Mouse (Mus musculus): Measurements from ENCODE around the gene Txndc2. TPM values are rescaled to one million over a fixed set of nuclear protein-coding genes. Genes with fewer than 3 reads are reported as not detected.

Txndc2 gene
- polyA plus RNA-seq, 1 experiment: not detected

GRCm38 (mm10) chr17:65613463-65614412 is 28.2 kb downstream of the Txndc2 start, which contains the start of gene Vapa:
Vapa (minus strand) TSS chr17:65613555.
- Histone ChIP-seq H3K27ac (ENCODE audit: insufficient read depth, low read length) (peak within 1 kb of the TSS; percentile 100), H3K27me3 (ENCODE audit: control insufficient read depth, insufficient read depth, low read length, poor library complexity, severe bottlenecking) (no peaks in the 10 kb centered on the region; the same call in 1 of the 2 replicates), H3K4me1 (ENCODE audit: control insufficient read depth, insufficient read depth, low read length) (no peaks in the 10 kb centered on the region), H3K4me3 (ENCODE audit: low read depth, low read length) (peak within 1 kb of the TSS; percentile 95), H3K36me3 (ENCODE audit: control insufficient read depth, insufficient read depth, low read length, poor library complexity, severe bottlenecking) (no peaks in the 10 kb centered on the region), H3K9ac (ENCODE audit: low read depth, poor library complexity, severe bottlenecking) (peak within 1 kb of the TSS; percentile 99), H3K9me3 (replicated peaks; ENCODE audit: control insufficient read depth, insufficient read depth, low read length, poor library complexity, severe bottlenecking) (no peaks in the 10 kb centered on the region)
- TF ChIP-seq POLR2A (IDR thresholded peaks at IDR 0.05; ENCODE audit: insufficient read depth, low read length) (peak; percentile 58), EP300 (IDR thresholded peaks at IDR 0.05; ENCODE audit: insufficient read depth, low read depth, low read length) (peak; percentile 80), CTCF (IDR thresholded peaks at IDR 0.05; ENCODE audit: low read depth, low read length) (no peak)

DNA sequence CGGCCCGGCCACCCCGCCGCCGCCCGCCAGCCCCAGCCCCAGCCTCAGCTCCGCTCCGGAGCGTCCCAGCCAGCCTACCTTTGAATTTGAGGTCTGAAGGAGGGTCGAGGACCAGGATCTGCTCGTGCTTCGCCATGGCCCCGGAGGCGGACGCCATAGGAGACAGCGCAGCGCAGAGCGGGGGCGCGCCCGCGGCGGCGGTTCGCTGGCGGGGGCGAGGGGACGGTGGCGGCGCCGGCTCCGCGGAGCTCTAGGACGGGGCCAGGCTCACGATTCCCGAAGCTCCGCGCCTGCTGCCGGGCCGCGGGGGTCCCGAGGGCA is 28.9 kb downstream of the Txndc2 start:
- H3K4me1 ChIP-seq (ENCODE audit: control insufficient read depth, insufficient read depth, low read length): no peaks in the 10 kb centered on the region
- H3K4me3 ChIP-seq (ENCODE audit: low read depth, low read length): peak overlapping the region; percentile 95
- H3K36me3 ChIP-seq (ENCODE audit: control insufficient read depth, insufficient read depth, low read length, poor library complexity, severe bottlenecking): no peaks in the 10 kb centered on the region
- no peaks in the 10 kb centered on the region for H3K9me3 ChIP-seq (replicated peaks; ENCODE audit: control insufficient read depth, insufficient read depth, low read length, poor library complexity, severe bottlenecking)
- TF ChIP-seq EP300 (IDR thresholded peaks at IDR 0.05; ENCODE audit: insufficient read depth, low read depth, low read length) (no peak), CTCF (IDR thresholded peaks at IDR 0.05; ENCODE audit: low read depth, low read length) (no peak), POLR2A (IDR thresholded peaks at IDR 0.05; ENCODE audit: insufficient read depth, low read length) (no peak)
- peak overlapping the region; percentile 99 for H3K9ac ChIP-seq (ENCODE audit: low read depth, poor library complexity, severe bottlenecking)
- H3K27me3 ChIP-seq (ENCODE audit: control insufficient read depth, insufficient read depth, low read length, poor library complexity, severe bottlenecking): no peaks in the 10 kb centered on the region; the same call in 1 of the 2 replicates
- H3K27ac ChIP-seq (ENCODE audit: insufficient read depth, low read length): peak overlapping the region; percentile 86

GRCm38 (mm10) chr17:65612391-65613141 is 29.4 kb downstream of the Txndc2 start:
- Histone ChIP-seq H3K4me1 (ENCODE audit: control insufficient read depth, insufficient read depth, low read length) (no peaks in the 10 kb centered on the region), H3K27me3 (ENCODE audit: control insufficient read depth, insufficient read depth, low read length, poor library complexity, severe bottlenecking) (no peaks in the 10 kb centered on the region; the same call in 1 of the 2 replicates), H3K4me3 (ENCODE audit: low read depth, low read length) (peak overlapping the region; percentile 95), H3K27ac (ENCODE audit: insufficient read depth, low read length) (peak overlapping the region; percentile 86), H3K36me3 (ENCODE audit: control insufficient read depth, insufficient read depth, low read length, poor library complexity, severe bottlenecking) (no peaks in the 10 kb centered on the region), H3K9me3 (replicated peaks; ENCODE audit: control insufficient read depth, insufficient read depth, low read length, poor library complexity, severe bottlenecking) (no peaks in the 10 kb centered on the region), H3K9ac (ENCODE audit: low read depth, poor library complexity, severe bottlenecking) (peak overlapping the region; percentile 99)
- no peak for TF ChIP-seq POLR2A (IDR thresholded peaks at IDR 0.05; ENCODE audit: insufficient read depth, low read length)
- no peak for TF ChIP-seq EP300 (IDR thresholded peaks at IDR 0.05; ENCODE audit: insufficient read depth, low read depth, low read length)
- TF ChIP-seq CTCF (IDR thresholded peaks at IDR 0.05; ENCODE audit: low read depth, low read length): no peak

DNA sequence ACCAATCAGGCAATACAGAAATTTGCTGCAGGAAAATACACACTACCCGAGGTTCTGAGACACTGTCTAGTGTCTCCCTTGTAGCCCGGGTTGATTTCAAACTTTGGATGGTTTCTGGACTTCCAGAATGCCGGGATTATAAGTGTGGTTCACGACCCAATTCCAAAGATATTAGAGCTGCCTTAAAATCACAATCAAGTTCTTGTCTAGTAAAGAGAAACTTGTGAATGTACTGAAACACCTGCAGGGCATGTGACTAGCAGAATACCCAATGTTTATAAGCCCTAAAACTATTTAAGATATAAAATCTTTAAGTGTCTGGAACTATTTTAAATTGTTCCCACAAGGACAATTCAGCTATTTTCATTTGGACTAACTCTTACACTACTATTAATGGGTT is 30.2 kb downstream of the Txndc2 start:
- H3K27me3 ChIP-seq (ENCODE audit: control insufficient read depth, insufficient read depth, low read length, poor library complexity, severe bottlenecking): no peaks in the 10 kb centered on the region
- TF ChIP-seq POLR2A (IDR thresholded peaks at IDR 0.05; ENCODE audit: insufficient read depth, low read length): no peak
- no peak for TF ChIP-seq EP300 (IDR thresholded peaks at IDR 0.05; ENCODE audit: insufficient read depth, low read depth, low read length)
- no peak for TF ChIP-seq CTCF (IDR thresholded peaks at IDR 0.05; ENCODE audit: low read depth, low read length)
- peak overlapping the region; percentile 99 for H3K9ac ChIP-seq (ENCODE audit: low read depth, poor library complexity, severe bottlenecking)
- no peaks in the 10 kb centered on the region for H3K4me1 ChIP-seq (ENCODE audit: control insufficient read depth, insufficient read depth, low read length)
- no peak overlapping the region for H3K27ac ChIP-seq (ENCODE audit: insufficient read depth, low read length)
- no peaks in the 10 kb centered on the region for H3K36me3 ChIP-seq (ENCODE audit: control insufficient read depth, insufficient read depth, low read length, poor library complexity, severe bottlenecking)
- H3K9me3 ChIP-seq (replicated peaks; ENCODE audit: control insufficient read depth, insufficient read depth, low read length, poor library complexity, severe bottlenecking): no peaks in the 10 kb centered on the region
- no peak overlapping the region for H3K4me3 ChIP-seq (ENCODE audit: low read depth, low read length)

- H3K36me3 ChIP-seq (ENCODE audit: control insufficient read depth, insufficient read depth, low read length, poor library complexity, severe bottlenecking): no peaks in the 10 kb centered on the region
- TF ChIP-seq POLR2A (IDR thresholded peaks at IDR 0.05; ENCODE audit: insufficient read depth, low read length) (no peak), CTCF (IDR thresholded peaks at IDR 0.05; ENCODE audit: low read depth, low read length) (no peak), EP300 (IDR thresholded peaks at IDR 0.05; ENCODE audit: insufficient read depth, low read depth, low read length) (no peak)
- no peaks in the 10 kb centered on the region for H3K27me3 ChIP-seq (ENCODE audit: control insufficient read depth, insufficient read depth, low read length, poor library complexity, severe bottlenecking)
- no peaks in the 10 kb centered on the region for H3K9me3 ChIP-seq (replicated peaks; ENCODE audit: control insufficient read depth, insufficient read depth, low read length, poor library complexity, severe bottlenecking)
- H3K4me1 ChIP-seq (ENCODE audit: control insufficient read depth, insufficient read depth, low read length): peaks cover 2% of the 10 kb centered on the region
- no peak overlapping the region for H3K27ac ChIP-seq (ENCODE audit: insufficient read depth, low read length)
- no peak overlapping the region for H3K4me3 ChIP-seq (ENCODE audit: low read depth, low read length)
- H3K9ac ChIP-seq (ENCODE audit: low read depth, poor library complexity, severe bottlenecking): no peak overlapping the region
These were observed 33.2 kb downstream of the Txndc2 start for GRCm38 (mm10) chr17:65608743-65609142.

Measured in ES-Bruce4 (cell line).